Mouse (Mus musculus) embryonic fibroblast, embryonic 13.5 days (primary cell): Measurements from ENCODE around the gene Melk.

Experiments used
- CTCF ChIP-seq: IDR thresholded peaks from 2 replicates; pipeline ENCODE4 v1.5.1; 2011; ENCODE audit warnings: mild to moderate bottlenecking, control low read depth, low read length, moderate library complexity, borderline replicate concordance; ENCODE audit not compliant: insufficient read depth
- POLR2A ChIP-seq: IDR thresholded peaks from 2 replicates; pipeline ENCODE4 v1.6.1; 2011; ENCODE audit warnings: low read depth, mild to moderate bottlenecking, control low read depth, low read length, moderate library complexity

DNA sequence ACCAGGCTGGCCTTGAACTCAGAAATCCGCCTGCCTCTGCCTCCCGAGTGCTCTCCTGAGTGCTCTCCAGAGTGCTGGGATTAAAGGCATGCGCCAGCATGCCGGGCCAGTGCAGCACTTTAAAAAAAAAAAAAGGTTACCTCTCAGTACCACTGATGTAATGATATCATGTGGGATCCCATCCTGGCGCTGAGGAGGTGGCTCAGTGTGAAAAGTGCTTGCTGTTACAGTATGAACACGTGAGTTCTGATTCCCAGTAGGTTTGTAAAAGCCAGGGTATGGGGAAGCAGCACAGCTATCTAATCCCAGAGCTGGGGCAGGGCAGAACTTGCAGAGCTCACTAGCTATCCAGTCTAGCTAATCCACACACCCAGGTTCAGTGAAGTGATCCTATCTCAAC lies 33.2 kb upstream of the Melk start:
- TF ChIP-seq CTCF (no peak), POLR2A (no peak)
